Mouse (Mus musculus) liver, embryonic 16.5 days (tissue): ENCODE results near the gene Gm12184. TPM values are rescaled to one million over a fixed set of nuclear protein-coding genes. Genes with fewer than 3 reads are reported as not detected.
"Not testable (repeated sequence)": the region's sequence is repeated elsewhere in the genome, so short reads cannot be mapped to it uniquely, and the experiment has no call there.

Source experiments
- ATAC-seq: fragments of 200-750 bp; cut with Nextera tagmentation; 2 replicates; pipeline ENCODE4 v1.8.0; 2017; ENCODE audit warnings: low read depth, mild to moderate bottlenecking, moderate number of reproducible peaks, moderate library complexity
- H3K27ac ChIP-seq: fragments of 300-500 bp; sonication (generic); 2 replicates; pipeline ENCODE4 v1.5.1; 2014; ENCODE audit warnings: mild to moderate bottlenecking, low read length
- H3K27me3 ChIP-seq: fragments of 300-500 bp; sonication (generic); 2 replicates; pipeline ENCODE4 v1.6.1; 2014; ENCODE audit warnings: low read depth, low read length, mixed read lengths; ENCODE audit not compliant: control insufficient read depth, insufficient read depth
- H3K36me3 ChIP-seq: fragments of 300-500 bp; sonication (generic); 2 replicates; pipeline ENCODE4 v1.6.1; 2014; ENCODE audit warnings: mild to moderate bottlenecking; ENCODE audit not compliant: control insufficient read depth, insufficient read depth
- H3K4me1 ChIP-seq: fragments of 300-500 bp; sonication (generic); 2 replicates; pipeline ENCODE4 v1.6.1; 2014; ENCODE audit warnings: low read depth, low read length, mixed read lengths; ENCODE audit not compliant: control insufficient read depth
- H3K4me2 ChIP-seq: fragments of 300-500 bp; sonication (generic); 2 replicates; pipeline ENCODE4 v1.6.1; 2014; ENCODE audit warnings: low read depth, low read length, mixed read lengths
- H3K4me3 ChIP-seq: fragments of 300-500 bp; sonication (generic); 2 replicates; pipeline ENCODE4 v1.5.1; 2014; ENCODE audit warnings: low read depth, mild to moderate bottlenecking, low read length
- H3K9ac ChIP-seq: fragments of 300-500 bp; sonication (generic); 2 replicates; pipeline ENCODE4 v1.6.1; 2014; ENCODE audit warnings: low read depth, low read length
- H3K9me3 ChIP-seq: fragments of 300-500 bp; sonication (generic); replicated peaks from 2 replicates; pipeline ENCODE4 v1.6.1; 2016; ENCODE audit warnings: low read length; ENCODE audit not compliant: control insufficient read depth
- WGBS: fragments of 180-500 bp; shearing (Covaris S2); extraction: QIAGEN DNeasy Blood & Tissue Kit; methylation state at CpG from one replicate; pipeline ENCODE4 v1.1.7; 2014; ENCODE audit not compliant: insufficient replicate concordance; 5-methylcytosine and 5-hydroxymethylcytosine counted together
- polyA plus RNA-seq: library from polyadenylated mRNA; unstranded; fragments of >200 nt; fragmentation: Nextera tagmentation; extraction: Ambion mirVana; gene quantifications from 2 replicates; pipeline ENCODE4 v1.2.1, GENCODE M21; 2015

Gm12184 gene
- 0.22 and 0.40 TPM in 2 replicates for polyA plus RNA-seq

- WGBS: under 1% methylated on average over 48 of the region's 92 CpGs
- H3K27ac ChIP-seq: not testable (repeated sequence)
- H3K4me3 ChIP-seq: peak within 1 kb of the TSS; percentile 56
Measured at GRCm38 (mm10) chr11:48825979-48826751, at the start of gene Gm12184, which contains the start of gene Trim7. Gene Gm12184 (minus strand): TSS chr11:48826655. Gene Trim7 (plus strand): TSS chr11:48826140.

GRCm38 (mm10) chr11:48875343-48875837, 48.9 kb upstream of the Gm12184 start:
- not testable (repeated sequence) for H3K4me3 ChIP-seq, H3K27ac ChIP-seq, H3K36me3 ChIP-seq, H3K4me2 ChIP-seq, H3K27me3 ChIP-seq, H3K9me3 ChIP-seq, H3K9ac ChIP-seq, ATAC-seq
- H3K4me1 ChIP-seq: peaks cover 28% of the 10 kb centered on the region
- 57% methylated on average over 1 of the region's 1 CpGs for WGBS

More at GRCm38 (mm10) chr11:48825979-48826751, at the start of gene Gm12184, which contains the start of gene Trim7:
- Histone ChIP-seq H3K4me2 (peak within 1 kb of the TSS; percentile 72), H3K4me1 (peaks cover 15% of the 10 kb centered on the region), H3K9ac (peak within 1 kb of the TSS; percentile 30), H3K27me3 (peaks cover 21% of the 10 kb centered on the region)
- H3K36me3 ChIP-seq, H3K9me3 ChIP-seq: not testable (repeated sequence)
- ATAC-seq: peak; percentile 81

DNA sequence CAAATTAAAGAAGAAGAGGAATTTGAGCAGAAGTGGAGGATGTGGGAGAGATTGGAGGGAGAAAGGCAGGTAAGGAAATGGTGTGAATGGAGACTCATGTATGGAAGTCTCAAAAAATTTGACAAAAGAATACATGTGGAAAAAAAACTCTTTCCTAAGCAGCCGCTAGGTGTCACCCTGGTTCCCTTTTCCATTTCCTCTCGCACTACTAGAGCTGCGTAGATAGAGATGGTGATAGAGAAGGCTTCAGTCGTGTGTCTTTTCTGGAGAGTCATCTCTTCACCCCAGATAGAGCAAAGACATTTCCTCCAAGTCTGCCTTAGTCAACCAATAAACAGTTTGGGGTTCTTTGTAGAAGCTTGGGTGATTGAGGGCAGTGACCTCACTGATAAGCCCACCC, 48.0 kb upstream of the Gm12184 start:
- no peak overlapping the region for H3K9ac ChIP-seq
- H3K27ac ChIP-seq: no peak overlapping the region; the same call in 1 of the 2 replicates
- H3K9me3 ChIP-seq: no peaks in the 10 kb centered on the region
- peak overlapping the region; percentile 77; the same call in 1 of the 2 replicates for H3K4me2 ChIP-seq
- WGBS: 0% methylated on average over 4 of the region's 4 CpGs
- H3K4me3 ChIP-seq: no peak overlapping the region
- H3K27me3 ChIP-seq: no peaks in the 10 kb centered on the region
- no peak for ATAC-seq
- H3K36me3 ChIP-seq: no peaks in the 10 kb centered on the region
- peaks cover 36% of the 10 kb centered on the region for H3K4me1 ChIP-seq

DNA sequence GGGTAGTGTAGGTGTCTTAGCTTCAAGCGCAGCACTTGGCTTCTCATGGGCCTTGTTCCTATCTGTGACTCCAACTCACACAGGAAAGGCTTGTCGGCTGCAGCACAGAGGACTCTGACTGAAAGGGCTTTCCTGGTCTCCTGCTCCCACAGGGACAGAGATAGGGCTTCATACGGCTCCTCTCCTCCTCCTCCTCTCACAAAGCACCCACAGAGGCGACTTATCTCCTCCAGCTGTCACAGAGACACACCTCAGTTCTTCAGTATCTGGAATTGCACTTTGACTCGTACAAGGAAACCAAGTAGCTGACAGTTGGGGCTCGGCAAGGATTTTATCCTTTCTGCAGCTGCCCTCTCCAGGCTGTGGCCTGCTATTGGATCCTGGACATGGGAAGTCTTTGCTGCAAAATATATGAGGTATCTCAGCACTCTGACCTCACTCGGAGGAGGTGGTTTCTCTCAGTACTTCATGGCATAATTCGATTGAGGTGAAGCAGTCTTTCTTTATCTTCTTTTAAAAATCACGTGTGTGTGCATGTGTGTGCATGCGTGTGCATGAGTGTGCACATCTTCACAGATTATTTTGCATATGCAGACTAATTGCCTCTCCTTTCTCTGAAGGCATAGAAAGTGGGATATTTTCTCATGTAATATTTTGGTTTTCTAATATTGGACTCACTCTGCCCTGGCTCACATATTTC, 47.3 kb upstream of the Gm12184 start:
- no peaks in the 10 kb centered on the region for H3K27me3 ChIP-seq
- peak overlapping the region; percentile 11; the same call in 1 of the 2 replicates for H3K4me3 ChIP-seq
- peaks cover 44% of the 10 kb centered on the region for H3K4me1 ChIP-seq
- WGBS: 19% methylated on average over 10 of the region's 10 CpGs
- H3K36me3 ChIP-seq: no peaks in the 10 kb centered on the region
- no peaks in the 10 kb centered on the region for H3K9me3 ChIP-seq
- peak overlapping the region; percentile 77 for H3K4me2 ChIP-seq
- ATAC-seq: peak; percentile 70
- H3K27ac ChIP-seq: peak overlapping the region; percentile 92
- peak overlapping the region; percentile 34 for H3K9ac ChIP-seq

- H3K4me1 ChIP-seq: peaks cover 49% of the 10 kb centered on the region
- H3K4me2 ChIP-seq: peak overlapping the region; percentile 77
- H3K27ac ChIP-seq: peak overlapping the region; percentile 92
- H3K36me3 ChIP-seq: no peaks in the 10 kb centered on the region
- no peaks in the 10 kb centered on the region for H3K9me3 ChIP-seq
- peak overlapping the region; percentile 73 for H3K4me3 ChIP-seq
- 51% methylated on average over 7 of the region's 7 CpGs for WGBS
- H3K9ac ChIP-seq: peak overlapping the region; percentile 79
- ATAC-seq: peak; percentile 25
- no peaks in the 10 kb centered on the region for H3K27me3 ChIP-seq
Measured at GRCm38 (mm10) chr11:48872695-48873300, 46.3 kb upstream of the Gm12184 start.

- WGBS: 2% methylated on average over 17 of the region's 17 CpGs
Measured at GRCm38 (mm10) chr11:48871817-48872541, 45.5 kb upstream of the Gm12184 start.

DNA sequence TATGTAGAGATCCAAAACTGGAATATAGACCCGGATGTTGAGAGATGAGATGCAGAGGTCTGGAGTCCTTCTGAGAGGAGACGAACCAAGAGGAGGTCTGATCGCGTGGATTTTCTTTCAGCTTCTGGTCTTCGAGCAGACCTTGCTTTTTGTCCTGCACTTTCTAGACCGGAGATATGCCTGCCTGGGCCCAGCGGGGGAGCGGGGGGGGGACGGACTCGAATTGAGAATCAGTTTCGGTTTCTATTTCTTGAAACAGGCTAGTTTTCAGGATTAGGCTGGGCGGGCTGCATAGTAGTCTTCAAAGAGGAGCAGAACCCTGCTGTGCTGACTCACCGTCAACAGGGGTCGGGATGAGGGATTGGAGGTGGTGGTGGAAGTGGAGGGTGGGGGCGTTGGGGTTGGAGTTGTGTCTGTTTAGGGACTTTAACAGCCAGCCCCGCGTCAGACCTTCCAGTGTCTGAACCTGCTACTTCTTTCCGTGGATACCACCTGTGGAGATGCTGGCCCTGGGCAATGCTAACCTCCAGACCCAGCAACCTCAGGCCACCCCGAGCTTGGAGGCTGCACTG, 44.8 kb upstream of the Gm12184 start, which contains the start of gene Irgm1:
Gene Irgm1, minus strand, starts transcription at position 483 of the 572 bp plus-strand sequence.
- Histone ChIP-seq H3K4me3 (peak within 1 kb of the TSS; percentile 73), H3K4me1 (peaks cover 52% of the 10 kb centered on the region), H3K36me3 (peaks cover 5% of the 10 kb centered on the region), H3K9me3 (no peaks in the 10 kb centered on the region), H3K9ac (peak within 1 kb of the TSS; percentile 79), H3K27ac (peak within 1 kb of the TSS; percentile 92), H3K27me3 (no peaks in the 10 kb centered on the region), H3K4me2 (peak within 1 kb of the TSS; percentile 77)
- WGBS: under 1% methylated on average over 19 of the region's 19 CpGs
- peak; percentile 57 for ATAC-seq

More at GRCm38 (mm10) chr11:48871817-48872541, 45.5 kb upstream of the Gm12184 start:
- no peaks in the 10 kb centered on the region for H3K27me3 ChIP-seq
- H3K9me3 ChIP-seq: no peaks in the 10 kb centered on the region
- peak; percentile 16 for ATAC-seq
- H3K4me2 ChIP-seq: peak overlapping the region; percentile 77
- H3K9ac ChIP-seq: peak overlapping the region; percentile 79
- H3K36me3 ChIP-seq: no peaks in the 10 kb centered on the region; the same call in 1 of the 2 replicates
- peak overlapping the region; percentile 92 for H3K27ac ChIP-seq
- peak overlapping the region; percentile 73 for H3K4me3 ChIP-seq
- peaks cover 52% of the 10 kb centered on the region for H3K4me1 ChIP-seq

DNA sequence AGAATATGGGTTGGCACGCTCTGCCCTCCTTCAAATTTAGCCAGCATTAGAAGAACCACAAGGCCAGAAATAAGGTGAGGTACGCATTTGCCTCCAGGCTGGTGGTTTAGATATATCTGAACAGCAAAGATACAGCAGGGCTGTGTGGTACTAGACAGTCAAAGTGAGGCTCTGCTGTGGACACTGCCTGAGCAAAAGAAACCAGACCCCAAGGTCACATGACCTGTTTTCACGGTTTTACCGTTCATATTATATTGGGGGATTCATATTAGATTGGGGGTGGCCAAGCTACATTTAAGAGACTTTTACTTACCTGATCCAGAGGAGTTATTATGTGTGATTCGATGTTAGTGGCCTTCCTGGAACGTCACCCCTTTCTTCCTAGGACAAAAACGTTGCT, 44.3 kb upstream of the Gm12184 start:
- Histone ChIP-seq H3K27me3 (no peaks in the 10 kb centered on the region), H3K4me2 (peak overlapping the region; percentile 77), H3K36me3 (peaks cover 10% of the 10 kb centered on the region), H3K4me3 (peak overlapping the region; percentile 73), H3K9ac (peak overlapping the region; percentile 79), H3K4me1 (peaks cover 52% of the 10 kb centered on the region), H3K27ac (peak overlapping the region; percentile 92), H3K9me3 (no peaks in the 10 kb centered on the region)
- 6% methylated on average over 7 of the region's 7 CpGs for WGBS
- peak; percentile 30; the same call in 1 of the 2 replicates for ATAC-seq
